Mouse (Mus musculus) liver, postnatal 0 days (tissue): ENCODE data around the gene Pdgfa.

ENCODE experiments used
- CTCF ChIP-seq: sonication (generic); IDR thresholded peaks from 2 replicates; pipeline ENCODE4 v1.5.1; 2016; ENCODE audit warnings: antibody characterized with exemption, low read depth
- EP300 ChIP-seq: IDR thresholded peaks from 2 replicates; pipeline ENCODE4 v1.6.1; 2016; ENCODE audit warnings: antibody characterized with exemption, low read depth, mild to moderate bottlenecking

GRCm38 (mm10) chr5:138940576-138940975, 56.6 kb downstream of the Pdgfa start:
- TF ChIP-seq CTCF (no peak), EP300 (no peak)
